Mouse (Mus musculus) urinary bladder, postnatal 10 days (tissue): ENCODE data around the gene Ephb2.
A peak's percentile ranks its signal among the peaks of the same experiment; 100 is the strongest.

Experiments used
- DNase-seq: peaks from one replicate; pipeline ENCODE4 v3.0.0; 2022; ENCODE audit warnings: low spot score

Gene Ephb2

DNA sequence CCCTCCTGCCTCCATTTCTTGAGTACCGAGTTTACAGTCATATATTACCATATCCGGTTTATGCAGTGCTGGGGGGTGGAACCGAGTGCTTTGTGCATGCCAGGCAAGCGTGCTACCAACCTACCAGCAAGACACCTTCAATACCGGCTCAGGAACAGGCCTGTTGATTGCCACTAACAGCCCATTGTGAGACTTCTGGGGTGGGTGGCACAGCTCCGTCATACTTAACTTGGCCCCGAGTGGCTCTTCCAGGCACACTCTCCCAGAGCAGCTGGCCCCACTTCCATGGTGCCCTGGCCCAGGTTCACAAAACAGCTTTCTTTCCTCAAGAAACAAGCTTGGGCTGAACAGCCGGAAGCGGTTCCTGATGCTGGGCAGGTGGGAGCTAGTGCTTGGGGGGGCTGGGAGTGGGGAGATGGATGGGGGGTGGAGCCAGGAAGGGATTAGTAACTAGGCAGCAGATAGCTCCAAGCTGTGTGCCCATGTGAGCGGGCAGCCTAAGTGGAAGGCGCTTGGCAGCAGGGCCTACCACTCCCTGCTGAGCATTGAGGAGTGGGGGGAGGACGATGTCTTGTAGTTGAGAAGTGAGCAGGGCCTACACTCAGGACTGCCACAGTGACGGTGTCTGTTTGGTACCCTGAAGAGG is 183.8 kb downstream of the Ephb2 start:
- no peak for DNase-seq

DNA sequence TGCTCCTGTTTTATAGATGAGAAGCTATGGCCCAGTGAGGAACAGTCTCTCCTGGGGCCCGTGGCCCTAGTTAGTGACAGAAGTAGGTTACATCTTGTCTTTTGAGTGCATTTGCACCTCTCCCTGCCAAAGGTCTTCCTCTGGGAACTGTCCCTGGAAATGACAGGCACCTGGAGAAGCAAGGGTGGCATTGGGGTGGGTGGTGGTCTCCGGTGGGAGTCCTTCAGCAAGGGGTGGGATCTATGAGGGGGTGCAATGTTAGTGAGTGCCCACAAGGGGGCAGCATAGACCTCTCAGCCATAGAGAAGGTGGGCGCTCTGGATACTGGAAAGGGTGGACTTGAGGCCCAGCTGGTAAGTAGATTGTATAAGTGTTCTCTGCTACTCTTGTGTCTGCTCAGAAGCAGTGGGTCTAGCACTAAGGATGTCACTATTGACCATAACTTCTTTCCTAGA is 184.4 kb downstream of the Ephb2 start:
- DNase-seq, result no peak

DNA sequence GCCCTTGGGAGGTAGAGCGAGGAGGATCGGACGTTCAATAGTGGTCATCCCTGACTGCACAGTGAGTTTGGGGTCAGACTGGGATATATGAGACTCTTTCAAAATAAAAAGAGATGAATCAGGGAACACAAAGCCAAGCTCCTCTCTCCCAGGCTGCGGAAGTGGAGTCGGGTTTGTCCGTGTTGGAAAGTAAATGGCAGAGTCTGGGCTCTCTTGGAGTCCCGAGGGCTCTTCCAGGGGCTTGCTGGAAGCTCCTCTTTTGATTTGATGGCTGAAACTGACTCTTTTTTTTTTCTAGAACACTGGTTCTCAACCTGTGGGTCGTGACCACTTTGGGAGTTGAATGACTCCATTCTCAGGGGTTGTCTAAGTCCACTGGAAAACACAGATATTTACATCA is 185.5 kb downstream of the Ephb2 start:
- no peak for DNase-seq

DNA sequence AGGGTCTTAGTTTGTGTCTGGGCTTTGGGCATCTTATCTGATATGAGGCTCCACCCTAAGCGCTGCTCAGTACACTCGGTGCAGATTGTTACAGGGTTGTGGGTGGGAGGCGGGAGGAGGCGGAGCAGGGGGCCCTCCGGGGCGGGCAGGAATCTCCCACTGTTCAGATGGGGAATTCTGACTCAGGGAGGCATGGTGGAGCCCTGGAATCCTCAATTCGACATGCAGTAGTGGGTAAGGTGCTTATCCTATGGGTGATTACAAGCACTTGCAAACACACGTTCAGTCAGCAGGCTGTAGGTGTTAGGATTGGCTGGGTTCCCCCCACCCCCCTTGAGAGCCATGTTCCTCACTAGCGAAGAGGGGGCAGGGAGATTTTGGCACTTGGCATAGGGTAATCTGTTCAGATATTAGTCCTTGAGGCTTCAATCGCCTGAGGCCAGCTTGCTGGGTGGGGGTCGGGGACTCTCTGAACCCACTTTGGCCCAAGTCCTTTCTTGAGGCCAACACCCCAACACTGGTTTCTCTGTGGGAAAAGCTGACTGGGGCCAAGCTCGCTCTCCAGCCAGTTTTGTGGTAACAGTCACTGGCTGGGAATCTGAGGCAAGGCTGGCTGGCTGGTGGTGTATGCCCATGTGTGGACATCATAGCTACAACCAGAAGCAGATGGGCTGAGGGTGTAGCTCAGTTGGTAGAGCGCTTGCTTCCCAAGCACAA is 186.2 kb downstream of the Ephb2 start:
- DNase-seq, result no peak

DNA sequence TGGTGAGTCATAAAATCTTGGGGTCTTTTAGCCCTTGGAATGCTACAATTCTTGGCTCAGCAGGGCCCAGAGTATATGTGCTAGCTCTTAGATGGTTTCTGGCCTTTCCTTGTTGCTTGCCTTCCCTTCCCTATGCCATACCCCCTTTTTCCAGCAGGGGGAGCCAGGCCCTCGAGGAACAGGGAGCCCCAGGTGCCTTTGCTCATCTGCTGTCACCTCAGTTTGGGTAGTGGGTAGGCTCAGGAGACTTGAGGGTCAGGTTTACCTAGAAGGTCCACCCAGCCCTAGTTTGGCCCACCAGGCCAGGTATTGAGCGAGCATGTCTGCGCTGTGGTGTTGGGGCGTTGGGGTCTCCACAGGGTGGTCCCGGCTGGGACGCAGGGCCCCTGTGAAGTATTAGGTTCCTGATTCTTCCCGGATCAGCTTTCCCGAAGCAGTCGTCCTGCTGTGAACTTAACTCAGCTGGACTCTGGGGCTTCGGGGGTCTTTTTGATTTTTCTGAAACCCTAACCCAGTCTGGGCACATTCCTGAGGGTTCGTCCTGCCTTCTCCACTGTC is 186.8 kb downstream of the Ephb2 start:
- peak; percentile 61 for DNase-seq

DNA sequence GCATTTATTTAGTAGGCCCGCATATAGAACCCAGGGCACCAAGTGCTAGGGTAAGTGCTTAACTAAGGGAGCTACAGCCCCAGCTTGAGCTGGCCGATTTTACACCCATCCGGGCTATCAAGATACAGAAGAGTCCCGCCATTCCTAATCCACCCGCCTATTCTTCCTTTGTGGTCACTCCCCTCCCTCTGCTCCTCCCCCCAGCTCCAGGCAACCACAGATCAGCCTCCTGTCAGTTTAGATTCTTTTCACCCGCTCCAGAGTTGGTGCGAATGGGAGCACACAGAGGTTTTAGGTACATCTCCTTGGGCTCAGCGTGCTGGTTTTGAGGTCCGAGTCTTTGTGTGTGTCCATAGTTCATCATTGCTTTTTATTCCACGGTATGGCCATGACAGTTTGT is 196.9 kb downstream of the Ephb2 start:
- no peak for DNase-seq

DNA sequence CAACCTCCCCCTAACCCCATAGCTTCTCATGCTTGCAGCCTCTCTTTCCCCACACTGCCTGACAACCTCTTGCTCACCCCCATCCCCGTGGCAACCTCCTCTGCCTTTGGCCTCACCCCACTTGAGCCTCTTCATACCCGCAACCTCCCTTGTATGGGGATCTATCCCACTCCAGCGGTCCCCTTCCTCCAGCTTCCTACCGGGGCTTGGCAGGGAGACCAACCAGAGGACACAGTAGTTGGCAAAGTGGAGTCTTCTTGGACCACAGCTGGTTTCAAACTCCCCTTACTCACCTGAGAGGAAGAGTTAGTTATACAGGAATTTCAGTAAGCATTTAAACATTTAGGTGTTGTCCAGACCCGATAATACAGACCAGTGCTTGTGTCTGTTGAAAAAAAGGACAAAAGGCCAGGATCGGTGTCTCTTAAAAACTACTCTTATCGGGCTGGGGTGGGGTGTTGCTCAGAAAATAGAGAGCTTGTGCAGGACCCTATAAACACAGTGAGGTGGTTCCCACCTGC is 197.5 kb downstream of the Ephb2 start:
- DNase-seq, result no peak

DNA sequence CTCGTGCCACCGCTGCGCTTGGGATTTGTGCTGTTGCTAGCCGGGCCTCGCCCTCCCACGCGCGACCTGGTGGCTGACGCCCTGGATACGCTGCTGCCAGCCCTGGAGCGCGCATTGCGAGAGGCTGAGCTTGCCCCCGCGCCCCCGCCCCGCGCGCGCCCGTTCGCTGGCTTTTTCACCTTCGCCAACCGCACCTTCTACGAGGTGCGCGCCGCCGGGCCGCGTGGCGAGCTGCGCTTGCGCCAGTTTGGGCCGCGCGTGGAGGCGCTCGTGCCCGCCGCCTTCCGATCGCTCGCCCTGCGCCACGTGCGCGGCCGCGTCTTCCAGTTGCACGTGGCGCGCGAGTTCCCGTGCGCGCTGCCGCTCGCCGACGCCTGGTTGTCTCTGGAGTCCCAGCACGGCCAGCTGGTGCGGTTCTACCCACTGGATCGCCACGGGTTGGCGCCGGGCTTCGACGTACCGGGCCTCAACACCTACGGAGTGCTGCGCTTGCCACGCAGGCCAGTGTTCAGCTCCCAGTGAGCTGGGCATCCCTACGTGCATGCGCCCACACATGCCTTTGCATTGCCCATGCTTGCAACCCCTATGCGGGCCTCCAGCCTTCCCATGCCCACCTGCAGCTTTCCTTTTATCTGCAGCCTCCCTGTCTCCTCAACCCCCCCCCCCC is 198.1 kb downstream of the Ephb2 start:
- no peak for DNase-seq

DNA sequence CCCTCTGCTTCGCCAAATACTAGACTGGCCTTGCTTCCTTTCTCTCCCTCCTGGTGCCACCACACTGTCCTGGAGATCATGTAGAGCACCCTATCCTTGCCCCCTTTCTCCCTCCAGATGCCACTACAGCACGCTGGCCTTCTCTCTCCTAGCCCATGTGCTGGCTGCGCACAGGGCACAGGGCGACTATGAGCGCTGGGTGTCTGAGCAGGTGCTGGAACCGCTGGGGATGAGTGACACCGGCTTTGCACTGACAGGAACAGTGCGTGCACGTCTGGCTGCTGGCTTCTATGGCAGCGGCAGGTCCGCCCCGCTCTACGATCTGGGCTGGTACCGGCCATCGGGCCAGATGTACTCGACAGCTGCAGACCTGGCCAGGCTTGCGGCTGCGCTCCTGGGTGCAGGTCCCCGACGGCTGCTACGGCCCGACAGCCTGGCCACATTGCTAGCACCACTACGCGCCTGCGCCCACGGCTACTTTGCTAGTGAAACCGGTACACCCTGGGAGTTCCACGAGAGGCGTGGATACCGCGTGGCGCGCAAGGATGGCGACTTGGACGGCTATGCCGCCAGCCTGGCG is 198.7 kb downstream of the Ephb2 start:
- DNase-seq, result no peak

DNA sequence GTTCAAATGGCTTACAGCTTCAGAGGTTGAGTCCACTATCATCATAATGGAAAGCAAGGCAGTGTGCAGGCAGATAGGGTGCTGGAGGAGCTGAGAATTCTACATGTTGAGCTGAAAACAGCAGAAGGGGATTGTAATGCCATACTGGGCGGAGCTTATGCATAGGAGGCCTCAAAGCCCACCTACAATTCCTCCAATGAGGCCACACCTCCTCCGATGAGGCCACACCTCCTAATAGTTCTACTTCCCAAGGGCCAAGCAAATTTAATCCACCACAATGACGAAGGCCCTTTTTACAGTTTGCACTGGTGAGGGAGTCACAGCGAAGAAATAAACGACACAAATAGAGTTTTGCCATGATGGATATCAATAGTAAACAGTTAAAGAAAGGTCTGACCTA is 199.3 kb downstream of the Ephb2 start:
- no peak for DNase-seq

DNA sequence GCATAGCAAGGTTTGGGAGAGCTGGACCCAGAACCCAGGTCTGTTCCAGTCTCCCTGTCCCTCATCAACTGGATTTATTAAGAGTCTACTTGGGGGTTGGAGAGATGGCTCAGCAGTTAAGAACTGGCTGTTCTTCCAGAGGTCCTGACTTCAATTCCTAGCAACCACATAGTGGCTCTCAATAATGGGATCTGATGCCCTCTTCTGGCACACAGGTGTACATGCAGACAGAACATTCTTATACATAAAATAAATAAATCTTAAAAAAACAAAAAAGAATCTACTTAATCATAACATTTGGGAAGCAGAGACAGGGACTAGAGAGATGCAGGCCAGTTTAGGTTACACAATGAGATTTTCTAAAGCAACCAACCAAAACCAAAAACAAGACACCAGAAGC is 199.8 kb downstream of the Ephb2 start:
- DNase-seq, result no peak

DNA sequence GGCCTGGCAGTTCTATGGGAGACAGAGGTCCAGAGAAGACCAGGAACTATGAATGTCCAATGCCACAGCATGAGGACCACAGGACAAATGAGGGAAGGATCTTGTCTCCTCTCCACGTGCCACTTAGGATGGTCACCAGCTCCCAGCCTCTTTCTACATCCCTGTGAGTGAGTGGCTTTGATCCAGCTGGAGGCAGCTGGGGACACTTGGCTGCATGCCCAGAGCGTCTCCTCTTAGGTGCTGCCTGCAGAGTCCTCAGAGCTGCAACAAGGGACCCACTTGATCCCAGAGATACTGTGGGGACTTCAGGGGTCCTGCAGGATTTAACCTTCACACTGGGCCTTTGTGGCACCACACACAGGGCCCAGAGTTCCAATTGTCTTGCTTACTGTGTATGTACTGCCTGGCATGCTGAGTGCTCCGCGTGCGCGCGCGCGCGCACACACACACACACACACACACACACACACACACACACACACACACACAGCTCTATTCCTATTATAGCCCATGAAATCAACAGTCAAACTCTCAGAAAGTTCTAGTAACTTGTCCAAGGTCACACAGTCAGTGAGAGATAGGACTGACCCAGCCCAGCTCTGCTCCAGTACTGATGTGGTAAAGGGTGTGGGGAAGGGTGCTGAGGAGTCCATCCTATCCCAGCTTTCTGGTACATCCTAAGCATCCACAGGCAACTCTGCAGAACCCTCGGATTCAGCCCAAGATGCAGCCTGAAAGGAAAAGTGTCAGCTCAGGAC is 204.4 kb downstream of the Ephb2 start:
- no peak for DNase-seq

DNA sequence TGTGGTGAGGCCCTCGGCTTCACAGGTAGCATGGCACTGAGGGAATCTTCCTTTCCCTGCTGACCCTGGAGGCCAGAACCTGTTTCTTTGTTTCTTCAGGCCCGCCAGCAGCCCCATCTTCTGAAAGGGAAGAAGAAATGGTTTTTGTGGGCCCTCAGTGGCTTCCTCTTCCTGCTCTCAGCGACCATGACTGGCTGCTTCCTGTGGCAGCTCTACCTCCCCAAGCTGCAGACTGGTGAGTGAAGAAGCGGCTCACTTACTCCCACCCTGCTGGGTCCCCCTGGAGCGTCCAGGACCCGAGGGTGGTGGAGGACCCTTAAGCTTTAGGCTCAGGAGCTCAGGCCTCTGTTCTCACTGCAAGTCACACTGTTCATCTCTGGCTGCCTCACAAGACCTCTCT is 209.2 kb downstream of the Ephb2 start:
- DNase-seq, result no peak

DNA sequence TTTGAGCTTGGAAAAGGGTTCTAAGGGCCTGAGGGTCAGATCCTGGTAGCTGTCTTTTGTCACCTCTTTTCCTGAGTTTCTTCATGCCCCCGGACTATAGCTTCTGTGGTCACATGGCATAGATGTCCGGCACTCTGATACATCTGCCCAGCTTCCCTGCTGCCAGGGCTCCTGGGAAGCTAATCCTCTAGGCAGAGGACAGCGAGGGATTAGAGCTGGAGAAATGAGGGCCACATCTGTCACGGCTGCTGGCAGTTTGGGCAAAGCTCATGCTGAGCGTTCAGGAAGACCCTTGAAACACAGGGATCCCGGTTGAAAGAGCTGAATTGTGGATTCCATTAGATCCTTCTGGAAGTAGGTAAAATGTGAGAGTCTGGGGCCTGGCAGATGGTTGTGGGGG is 213.4 kb downstream of the Ephb2 start, which contains the start of gene Lactbl1:
Gene Lactbl1 (plus strand): TSS at position 234 of the 400 bp plus-strand sequence.
- DNase-seq, result no peak

DNA sequence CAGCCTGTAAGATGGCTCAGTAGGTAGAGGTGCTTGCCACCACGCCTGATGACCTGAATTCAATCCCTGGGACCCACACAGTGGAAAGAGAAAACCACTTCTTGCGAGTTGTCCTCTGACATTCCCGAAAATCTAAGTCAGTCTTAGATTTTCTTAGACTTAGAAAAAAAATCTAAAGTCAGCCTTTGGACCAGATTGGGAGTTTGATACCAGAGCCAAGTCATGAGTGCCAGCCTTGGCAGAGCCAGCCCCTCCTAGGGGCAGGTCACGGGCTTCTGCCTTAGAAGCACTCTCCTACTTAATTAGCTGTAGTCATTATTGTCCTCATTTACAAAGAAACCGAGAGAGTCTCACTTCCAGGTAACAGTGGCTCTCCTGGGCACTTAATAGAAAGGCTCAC is 213.8 kb downstream of the Ephb2 start:
- no peak for DNase-seq

DNA sequence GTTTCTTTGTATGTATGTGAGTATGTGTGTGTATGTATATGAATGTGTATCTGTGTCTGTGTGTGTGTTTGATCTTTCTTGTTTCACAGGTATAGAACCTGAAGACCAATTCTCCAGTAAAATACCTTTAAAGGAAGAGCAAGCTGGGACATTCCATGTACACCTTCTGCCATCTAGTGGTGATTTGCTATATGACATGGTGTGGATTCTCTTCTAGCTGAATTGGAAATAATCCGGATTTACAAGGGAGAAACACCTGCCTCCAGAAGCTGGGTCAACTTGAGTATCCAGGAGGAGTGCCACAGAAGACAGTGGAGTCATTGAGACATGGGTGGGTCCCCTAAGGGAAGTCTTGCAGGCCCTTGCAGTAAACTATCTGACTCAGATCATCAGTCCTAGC is 214.5 kb downstream of the Ephb2 start:
- DNase-seq, result no peak

DNA sequence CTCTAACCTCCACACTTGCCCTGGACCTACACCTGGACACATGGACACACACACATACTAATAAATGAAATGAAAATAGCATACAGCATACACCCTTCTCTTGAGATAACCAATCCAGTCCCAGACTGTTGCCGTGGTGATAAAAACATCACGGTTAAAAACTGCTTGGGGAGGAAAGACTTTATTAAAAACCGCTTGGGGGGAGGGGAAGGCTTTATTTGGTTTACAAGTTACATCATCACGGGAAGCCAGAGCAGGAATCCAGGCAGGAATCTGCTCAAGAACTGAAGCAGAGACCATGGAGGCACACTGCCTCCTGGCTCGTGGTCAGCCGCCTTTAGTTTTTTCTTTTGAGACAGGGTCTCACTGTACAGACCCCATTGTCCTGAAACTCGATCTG is 222.1 kb downstream of the Ephb2 start:
- DNase-seq, result no peak

DNA sequence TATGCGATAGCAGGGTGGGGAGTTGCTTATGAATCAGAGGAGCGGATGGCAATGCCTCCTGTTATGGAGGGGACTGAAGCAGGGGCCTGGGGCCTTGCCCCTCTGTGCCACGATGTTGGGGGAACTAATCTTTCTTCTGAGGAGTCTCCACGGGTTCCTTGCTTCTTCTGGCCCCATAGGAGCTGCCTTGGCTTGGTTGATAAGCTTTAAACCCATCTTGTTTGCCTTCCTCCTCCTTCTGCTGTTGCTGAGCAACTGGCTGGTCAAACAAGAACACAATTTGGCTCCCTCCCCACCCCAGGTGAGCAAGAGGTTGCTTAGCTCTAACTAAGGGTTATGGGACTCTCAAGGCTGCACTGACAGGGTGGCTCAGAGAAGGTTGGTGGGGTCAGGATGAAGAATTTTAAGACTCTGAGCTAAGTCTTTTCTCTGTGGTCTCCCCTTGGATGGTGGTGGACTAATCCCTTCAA is 225.4 kb downstream of the Ephb2 start, which contains the start of gene Tex46:
Gene Tex46 (plus strand): TSS at position 51 of the 470 bp plus-strand sequence.
- no peak for DNase-seq

DNA sequence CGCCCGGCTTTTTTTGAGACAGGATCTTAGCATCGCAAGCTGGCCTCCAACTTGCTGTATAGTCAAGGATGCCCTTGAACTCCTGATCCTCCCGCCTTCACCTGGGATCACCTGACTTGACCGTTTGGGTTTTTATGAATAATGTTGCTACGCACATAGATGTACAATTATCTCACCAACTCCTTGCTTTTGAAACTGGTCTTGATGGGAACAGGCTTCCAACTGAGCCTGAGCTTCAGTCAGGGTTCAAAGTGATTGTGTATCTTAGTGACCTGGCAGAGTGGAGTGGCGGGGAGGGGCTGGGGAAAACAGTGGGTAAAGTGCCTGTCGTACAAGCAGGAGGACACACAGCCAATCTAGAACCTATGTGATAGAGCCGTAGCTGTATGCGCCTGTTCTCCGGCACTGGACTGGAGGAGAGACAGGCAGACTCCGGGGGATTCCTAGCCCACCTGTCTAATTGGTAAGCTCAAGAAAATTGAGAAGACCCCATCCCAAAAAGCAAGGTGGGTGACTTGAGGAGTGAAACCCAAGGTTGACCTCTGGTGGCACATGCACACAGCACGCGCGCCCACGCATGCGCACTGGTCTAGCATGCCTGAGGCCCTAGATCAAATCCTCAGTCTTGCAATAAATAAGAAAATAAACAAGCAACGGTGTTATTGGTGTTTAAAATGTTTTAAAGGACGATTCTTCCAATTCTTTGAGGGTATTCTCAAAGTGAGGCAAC is 229.9 kb downstream of the Ephb2 start:
- DNase-seq, result no peak

DNA sequence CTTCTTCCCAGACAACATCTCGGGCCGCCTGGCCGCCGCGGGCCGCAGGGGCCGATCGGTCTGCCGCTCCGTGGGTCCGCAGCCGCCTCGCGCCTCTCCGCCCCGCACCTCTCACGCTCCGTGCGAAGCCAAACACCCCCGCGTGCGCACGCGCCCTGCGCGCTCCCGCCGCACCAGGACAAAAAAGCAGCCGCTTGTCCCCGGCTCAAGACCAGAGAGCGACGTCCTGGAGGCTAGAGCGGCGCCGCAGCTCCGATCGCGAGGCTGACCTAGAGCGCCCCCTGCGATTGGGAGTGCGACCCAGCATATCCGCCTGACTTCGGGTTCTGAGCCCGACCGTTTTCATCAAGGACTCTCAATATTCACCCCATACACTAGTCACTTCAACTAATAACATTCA is 233.2 kb downstream of the Ephb2 start, which contains the start of gene Kdm1a:
Gene Kdm1a (minus strand): TSS at position 156 of the 400 bp plus-strand sequence.
- peak; percentile 81 for DNase-seq
